Mouse (Mus musculus): ENCODE measurements at regions not wholly inside any gene's neighbourhood (a gene's known extent, or its start where the extent isn't known, plus 50 kb on each side); places are given as distances from the start of the nearest gene placed in this dataset.

DNA sequence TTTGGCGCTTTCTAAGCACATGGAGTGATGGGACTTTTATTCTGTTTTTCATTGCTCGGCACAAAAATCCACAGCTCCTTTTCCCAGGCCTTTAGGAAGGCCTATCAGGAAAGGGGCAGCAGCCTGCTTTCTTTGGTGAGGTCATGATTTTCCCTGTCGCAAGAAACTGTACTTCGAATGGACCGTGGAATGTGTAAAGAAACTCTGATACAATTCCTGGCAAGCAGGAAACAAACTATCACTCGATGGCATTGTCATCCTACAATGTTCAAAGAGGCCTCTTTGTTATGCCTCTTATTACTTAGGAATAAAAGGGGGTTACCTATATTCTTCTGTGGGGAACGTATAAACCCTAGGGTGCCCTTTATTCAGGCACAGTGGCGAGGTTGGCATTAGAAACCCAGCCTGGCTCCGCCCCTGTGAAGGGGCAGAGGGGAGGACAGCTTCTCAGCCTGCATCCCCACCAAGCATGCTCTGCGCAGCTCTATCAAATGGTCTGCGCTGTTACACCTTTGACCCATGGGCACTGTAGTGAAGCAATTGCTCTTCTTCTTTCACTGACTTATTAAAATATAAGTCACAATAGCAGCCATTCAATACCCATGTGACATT, 246.5 kb downstream of the Irs2 start:
- DNase-seq = no peak

DNA sequence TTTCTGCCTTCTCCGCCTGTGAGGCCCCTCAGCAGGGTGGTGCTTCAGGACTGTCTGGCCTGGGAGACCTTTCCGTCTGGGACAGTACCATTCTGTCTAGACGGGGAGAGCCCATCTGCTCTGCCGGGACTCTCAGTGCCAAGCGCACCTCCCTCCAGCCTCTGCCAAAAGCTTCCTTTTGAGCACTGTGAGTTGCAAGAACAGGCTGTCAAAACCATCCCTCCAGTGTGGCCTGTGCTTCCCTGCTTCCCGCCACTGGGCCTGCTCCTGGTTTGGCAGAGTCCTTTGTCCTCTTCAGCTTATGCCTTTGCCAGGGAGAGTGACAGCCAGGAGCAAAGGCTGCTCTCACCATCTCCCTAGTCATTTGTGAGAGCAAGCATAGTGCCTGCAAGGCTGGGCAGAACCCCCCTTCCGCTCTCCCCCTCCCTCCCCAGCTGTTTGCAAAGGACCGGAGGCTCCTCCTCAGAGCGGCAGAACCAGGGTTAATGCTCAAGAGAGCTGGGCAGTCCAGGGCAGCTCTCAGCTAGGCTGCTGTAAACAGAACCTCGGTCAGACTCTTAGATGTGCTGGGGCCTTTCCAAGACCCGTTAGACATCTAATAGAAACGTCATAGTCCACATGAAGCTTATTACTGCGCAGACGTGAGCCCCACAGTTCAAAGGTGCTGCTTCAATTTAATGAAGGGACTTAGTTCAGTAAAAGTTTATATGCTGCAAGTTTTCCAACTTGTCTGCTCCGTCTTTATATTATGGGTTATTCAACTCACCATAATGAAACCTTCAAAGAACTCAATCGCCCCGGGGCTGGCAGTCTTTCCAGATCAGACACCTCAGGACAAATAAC, 247.2 kb downstream of the Irs2 start:
- peak; percentile 12 to 37 for DNase-seq

DNA sequence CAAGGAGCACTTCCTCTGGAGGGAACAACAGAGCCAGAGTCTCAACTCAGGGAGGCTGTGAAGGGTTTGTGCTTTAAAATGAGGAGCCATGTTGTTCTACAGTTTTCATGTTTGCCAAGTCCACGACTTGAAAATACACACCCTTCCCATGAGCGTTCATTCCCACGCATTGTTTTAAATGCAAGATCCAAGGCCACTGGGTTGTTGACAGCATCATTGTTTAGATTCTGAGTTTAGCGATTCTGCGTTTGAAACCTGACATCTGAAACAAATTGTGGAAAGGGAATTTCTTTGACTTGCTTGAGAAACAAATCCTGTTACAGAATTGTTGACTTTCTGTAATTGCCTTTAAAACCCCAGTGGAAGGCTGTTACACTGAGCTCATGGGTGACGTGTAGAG, 248.0 kb downstream of the Irs2 start:
- DNase-seq = no peak

DNA sequence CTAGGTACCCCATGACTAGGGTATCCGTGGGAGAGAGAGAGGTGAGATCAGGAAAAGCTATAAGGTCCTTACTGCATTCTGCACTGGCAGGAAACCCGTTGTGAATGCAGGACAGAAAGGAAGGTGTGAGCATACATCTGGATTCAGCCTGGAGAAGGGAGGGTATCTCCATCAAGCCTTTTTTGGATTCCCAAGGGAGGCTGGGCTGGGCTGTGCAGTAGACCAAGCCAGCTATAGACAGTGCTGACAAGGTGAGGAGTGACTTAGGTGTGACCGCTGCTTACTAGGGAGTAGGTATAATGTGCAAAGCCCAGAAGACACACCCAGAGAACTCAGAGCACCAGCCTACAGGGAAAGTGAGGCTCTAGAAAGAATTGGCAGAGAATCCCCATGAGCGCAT, 250.1 kb downstream of the Irs2 start:
- DNase-seq = no peak

DNA sequence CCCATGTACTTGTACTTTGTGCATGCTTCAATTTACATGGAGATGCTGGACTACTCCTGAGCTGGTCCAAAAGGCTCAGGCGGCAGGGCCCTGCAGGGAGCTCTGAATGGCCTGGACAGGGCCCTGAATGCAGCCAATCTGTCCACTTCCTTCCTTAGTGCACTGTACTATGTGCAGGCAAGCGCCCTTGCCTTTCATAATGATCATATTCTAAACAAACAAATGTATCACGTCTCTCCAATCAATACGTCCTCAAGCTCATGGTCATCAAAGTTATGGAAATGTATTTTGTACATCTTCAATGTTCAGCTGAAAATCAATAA, 253.3 kb downstream of the Irs2 start:
- no peak for DNase-seq

DNA sequence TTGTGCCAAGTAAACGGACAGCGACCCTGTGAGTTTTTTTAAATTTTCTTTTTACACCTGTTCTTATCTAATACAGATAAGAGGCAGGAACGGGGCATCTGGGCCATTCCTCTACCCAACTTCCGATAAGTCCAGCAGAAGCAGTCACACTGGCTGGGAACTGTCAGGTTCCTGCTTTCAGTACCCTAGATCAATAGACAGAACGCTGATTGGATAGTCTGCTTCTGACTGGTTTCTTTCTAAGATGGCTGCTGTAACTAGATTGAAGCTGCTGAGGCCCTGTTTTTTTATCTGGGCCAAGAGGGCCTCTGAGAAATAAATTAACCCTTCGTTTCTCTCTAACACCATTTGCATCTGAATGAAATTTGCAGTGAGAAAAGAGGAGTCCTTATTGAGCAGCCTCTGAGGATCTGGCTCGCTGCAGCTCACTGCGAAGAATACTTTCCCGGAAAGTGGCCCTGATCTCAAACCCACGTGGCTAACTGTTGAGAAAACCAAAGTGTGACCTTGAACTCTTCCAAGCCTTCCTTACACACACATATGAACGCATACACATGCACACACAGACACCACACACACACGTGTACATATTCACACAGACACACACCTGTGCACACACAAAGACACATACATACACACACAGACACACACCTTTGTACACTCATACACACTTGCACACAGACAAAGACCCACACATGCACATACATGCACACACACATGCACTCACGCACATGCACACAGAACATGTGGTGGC, 253.8 kb downstream of the Irs2 start:
- DNase-seq = no peak

DNA sequence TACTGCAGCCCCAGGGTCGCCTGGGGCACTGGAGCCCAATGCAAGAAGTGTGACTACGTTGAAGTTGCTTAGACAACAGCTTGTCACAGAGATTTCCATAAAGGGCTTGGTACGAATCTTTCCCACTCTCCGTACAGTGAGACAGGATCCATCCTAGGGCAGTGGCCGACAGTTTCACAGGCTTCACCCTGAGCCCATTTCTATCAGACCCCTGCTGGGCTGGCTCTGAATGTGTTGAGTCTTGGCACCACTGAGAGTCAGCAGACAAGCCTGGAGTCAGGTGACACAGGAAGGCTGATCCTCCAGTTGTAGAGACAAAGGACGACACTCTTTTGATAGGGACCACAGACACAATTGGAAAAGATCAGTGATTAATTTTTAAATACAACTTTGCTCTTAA, 255.2 kb downstream of the Irs2 start:
- DNase-seq = no peak

DNA sequence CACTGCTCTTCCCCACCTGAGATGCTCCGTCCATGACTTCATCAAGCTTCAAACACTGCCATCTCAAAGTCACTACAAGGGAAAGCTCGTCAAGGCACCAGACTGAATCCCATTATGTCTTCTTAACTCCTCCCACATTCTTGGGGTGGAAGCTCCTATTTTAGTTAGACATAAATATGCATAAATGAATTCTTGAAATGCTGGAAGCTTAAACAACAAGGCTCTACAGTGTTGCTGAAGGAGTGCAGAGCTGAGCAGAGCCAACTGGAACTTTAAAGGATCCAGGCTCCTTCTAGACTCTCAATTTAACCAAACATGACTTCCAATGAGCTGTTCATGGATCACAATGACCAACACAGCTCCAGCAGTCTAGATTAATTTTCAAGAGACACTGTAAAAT, 261.1 kb downstream of the Irs2 start:
- no peak for DNase-seq

DNA sequence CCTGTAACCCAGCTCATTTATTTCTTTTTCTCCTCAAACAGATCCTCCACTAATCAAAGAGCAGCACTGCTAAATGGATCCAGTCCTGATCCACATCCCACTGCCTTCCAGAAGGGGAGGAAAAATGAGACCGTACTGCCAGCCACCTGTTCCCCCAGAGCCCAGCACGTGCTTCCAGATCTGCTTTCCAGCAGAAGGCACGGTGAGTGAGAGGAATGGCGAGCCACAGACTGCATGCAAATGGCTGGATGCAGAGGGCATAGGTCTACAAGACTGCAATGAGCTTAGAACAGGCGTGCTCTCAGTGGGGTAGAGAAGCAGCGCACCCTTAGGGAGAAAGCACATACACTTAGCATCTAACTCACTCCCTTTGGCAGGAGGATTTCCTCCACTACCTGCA, 265.0 kb downstream of the Irs2 start:
- DNase-seq = no peak

DNA sequence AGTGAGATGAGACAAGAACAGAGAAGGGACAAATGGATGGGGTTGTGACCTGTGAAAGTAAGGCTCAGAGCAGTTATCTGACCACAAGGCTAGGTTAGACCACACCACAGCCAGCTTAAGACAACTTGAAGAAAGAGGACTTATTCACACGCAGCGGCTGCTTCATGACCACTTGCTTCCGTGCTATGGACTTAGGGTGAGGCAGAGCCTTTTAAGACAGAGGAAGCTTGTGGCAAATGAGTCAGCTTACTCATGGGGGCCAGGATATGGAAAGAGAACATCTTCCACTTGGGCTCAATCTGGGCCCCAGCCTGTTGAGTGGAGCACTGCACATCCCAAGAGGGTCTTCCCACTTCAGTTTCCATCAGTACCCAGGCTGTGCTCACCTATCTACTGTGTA, 267.4 kb downstream of the Irs2 start:
- no peak for DNase-seq

DNA sequence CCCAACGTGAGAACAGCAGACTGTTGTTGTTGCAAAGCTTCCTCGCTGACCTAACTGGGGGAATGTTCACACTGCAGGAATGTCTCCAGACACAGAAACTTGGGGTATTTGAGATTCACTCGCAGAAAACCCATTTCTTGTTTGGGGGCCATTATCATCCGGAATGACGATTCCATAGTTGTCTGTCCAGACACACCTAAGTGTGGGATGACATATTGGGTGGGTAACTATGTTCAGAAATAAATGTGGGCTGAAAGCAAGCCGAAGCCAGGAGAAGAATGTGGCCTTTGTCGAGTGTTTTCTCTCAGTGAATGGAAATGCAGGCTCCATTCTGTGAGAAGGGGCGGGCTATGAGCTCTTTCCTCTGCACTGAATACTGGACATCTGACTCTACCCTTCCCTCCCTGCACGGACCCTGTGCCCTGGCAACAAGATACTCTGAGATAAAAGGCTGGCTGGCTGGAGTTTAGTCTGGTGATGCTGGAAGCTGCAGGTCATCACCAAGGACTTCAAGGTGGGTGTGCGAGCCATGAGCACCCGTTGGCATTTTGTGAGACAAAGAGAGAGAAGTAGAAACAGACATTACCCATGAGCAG, 269.7 kb downstream of the Irs2 start:
- DNase-seq = no peak

DNA sequence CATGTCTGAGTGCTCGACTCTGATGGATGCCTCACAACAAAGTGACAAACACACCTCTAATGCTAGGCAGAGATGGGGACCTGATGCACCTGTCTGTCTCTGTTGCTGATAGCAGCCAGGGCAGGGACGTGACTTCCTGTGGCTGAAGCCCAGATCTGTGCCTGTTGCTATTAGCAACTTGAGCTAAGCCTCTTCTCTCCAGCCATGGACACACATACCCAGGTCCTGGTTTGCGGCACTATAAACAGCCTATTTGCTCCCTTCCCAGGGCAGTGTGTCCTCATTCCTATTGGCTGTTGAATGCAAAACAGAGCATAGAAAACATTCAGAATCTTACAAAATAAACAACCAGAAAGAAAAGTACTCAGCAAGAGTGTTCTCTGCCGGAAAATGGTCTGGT, 273.5 kb downstream of the Irs2 start:
- no peak for DNase-seq

DNA sequence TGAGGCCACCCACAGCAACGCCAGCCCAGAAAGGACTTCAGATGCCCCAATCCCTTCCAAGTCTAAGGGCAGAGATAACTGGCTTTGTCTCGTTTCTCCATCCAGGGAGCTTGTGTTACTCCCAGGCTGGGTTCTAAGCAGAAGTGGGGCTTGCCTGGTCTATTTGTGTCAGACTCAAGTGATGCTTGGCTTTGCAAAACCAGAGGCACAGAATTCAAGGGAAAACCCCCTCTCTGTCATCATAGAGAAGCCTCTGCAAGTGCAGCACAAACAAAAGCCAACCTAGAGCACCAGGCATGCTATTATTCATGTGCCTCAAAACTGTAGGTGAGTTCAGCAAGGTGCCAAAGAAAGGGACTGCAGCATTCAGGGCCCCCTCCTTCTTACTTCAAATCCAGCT, 284.9 kb downstream of the Irs2 start:
- no peak for DNase-seq

DNA sequence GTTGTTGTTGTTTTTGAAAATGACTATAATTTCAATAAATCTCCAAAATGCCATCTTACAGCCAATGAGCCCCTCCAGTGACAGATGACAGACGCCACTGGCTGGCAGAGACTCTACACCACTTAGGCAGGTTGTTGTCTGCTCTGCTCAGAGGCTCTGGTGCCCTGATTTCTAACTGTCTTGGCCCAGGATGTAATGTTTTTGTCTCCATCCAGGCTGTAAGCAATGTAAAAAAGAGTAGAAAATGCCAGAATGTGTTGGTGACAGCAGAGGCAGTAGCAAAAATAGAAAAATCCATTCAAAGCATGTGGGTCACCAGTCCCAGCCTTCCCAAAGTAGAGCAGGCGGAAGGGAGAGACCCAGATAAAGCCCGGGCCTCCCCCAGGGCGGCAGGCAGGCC, 285.5 kb downstream of the Irs2 start:
- no peak for DNase-seq

DNA sequence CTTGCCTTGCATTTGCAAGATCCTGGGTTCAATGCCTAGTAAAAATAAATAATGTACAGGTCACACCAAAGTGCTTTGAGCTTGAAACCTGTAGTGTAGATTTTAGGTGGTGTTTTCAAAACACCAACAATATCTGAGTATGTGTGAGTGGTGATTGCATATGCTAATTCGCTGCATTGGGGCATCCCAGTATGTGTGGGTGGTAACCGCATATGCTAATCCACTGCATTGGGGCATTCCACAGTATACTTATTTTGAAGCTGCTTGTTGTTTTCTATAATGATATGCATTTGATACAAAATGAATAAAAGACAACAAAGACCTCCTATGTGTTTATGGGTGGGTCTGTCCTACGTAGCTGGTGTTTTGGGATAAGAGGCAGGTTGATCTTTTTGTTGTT, 285.9 kb downstream of the Irs2 start:
- no peak for DNase-seq

DNA sequence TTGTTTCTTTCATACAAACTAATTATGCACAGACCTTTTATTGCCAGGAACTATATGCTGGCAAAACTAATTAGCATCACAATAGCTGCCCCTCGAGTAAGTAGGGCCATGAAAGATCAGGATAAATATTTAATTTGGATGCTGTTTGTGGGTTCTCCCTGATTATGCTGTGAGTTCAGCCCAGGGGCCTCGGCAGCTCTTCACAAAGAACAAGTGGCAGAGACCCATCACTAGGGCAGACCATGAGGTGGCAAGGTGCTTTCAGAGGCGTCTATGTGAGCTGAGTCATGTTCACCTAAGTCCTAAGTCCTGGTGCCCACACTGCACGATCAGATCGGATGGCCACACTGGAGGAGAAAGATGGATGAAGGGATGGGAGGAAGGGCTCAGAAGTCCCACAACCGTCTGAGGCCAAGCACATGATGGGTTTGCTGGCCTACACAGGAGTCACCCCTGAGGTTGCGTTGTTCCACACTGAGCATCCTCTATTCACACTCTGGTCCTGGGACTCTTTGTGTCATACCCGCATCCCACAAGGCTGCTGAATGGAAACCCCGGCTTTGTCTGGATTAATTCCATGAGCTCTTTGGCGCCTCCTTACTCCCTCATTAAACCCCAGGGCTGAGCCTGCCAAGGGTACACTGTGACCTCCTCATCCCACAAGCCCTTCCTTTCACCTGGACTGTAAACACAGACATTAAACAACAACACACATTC, 287.0 kb downstream of the Irs2 start:
- no peak for DNase-seq

DNA sequence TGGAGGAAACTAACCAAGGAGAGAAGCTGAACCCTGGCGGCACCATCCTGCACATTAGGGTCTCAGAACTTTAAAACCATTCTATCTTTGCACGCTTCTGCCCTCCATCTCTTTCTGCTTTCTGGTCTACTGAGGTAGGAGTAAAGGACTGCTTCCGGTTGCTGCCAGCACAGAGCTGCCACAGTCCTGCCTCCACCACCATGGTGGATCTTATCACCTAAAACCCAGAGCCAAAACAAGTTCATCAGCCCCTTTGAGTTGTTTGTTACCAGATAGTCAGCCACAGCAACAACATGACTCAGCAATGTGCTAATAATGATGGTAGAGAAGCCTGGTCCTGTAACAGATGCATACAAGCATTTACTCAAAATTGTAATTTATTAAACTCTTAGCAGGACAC, 287.9 kb downstream of the Irs2 start:
- DNase-seq = no peak

DNA sequence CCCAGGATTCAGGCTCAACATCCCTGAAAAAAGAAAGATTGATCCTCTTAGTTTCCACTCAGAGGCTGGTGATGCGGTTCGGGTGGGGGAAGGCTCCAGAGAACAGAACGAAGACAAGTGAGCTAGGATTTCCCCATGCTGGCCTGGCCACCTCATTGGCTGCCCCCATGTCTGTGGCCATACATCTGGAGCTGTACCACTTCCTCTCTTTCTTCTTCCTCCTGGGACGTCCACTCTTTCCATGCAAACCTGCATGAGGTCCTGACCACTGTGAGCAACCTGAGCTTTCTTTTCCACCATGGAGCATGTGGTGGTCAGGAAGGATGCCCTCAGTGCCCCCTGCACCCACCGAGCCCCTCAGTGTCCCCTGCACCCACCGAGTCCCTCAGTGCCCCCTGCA, 288.8 kb downstream of the Irs2 start:
- DNase-seq = no peak

DNA sequence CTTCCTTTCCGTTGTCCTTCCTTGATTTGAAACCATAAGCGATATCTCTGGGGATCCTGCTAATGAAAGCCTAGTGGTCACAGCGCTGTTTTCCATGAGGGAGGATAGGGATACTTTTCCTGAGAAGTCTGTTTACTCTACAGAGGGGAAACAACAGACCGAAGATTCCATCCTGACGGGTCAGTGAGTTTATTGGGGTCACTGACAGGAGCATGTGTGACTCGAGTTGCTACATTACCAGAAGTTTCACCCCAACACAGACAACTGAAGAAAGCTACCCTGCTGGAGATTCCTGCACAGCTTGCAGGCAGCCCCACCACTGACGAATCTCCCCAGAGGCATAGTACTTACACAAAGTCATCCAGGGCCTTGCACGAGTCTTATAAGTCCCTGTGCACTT, 291.0 kb downstream of the Irs2 start:
- DNase-seq = no peak

DNA sequence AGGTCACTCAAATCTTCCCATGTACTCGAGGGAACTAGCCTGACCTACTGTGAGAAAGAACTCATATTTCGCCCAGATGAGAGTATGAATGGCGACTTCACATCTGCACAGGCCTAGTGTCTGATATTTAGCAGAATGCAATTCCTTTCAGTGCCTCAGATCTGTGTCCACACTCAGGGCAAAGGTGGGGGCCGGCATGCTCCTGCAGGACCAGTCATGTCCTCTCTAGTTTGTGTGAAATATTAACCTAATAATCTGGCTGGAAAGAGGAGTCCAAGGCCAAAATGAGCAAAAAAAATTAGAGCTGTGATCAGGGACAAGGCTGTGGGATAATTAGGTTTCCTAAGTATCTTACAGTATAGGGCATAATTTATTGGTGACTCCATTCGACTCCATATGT, 292.1 kb downstream of the Irs2 start:
- DNase-seq = no peak

DNA sequence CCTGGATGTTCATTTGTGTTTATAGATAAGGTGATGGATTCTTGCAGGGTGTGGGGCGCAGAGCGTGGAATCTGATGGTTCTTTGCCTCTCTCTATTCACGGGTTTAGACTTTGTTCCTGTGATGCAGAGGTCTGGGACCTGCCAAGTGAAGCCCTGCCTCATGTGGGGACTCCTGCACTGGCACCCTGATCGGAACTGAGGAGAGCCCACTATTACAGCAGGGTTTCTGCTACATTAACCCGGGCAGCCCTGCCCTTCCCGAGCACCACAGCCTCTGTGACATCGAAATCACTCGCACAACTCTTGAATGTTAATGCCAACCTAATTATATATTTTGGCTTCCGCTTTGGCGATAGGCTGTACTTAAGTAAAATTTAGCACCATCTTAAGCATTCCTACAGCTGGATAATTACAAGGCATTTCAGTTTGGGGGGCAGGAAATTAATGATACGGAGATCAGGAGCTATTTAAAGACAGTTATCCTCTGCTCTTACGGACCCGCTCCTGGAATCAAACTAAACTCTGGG, 294.7 kb downstream of the Irs2 start:
- no peak for DNase-seq

DNA sequence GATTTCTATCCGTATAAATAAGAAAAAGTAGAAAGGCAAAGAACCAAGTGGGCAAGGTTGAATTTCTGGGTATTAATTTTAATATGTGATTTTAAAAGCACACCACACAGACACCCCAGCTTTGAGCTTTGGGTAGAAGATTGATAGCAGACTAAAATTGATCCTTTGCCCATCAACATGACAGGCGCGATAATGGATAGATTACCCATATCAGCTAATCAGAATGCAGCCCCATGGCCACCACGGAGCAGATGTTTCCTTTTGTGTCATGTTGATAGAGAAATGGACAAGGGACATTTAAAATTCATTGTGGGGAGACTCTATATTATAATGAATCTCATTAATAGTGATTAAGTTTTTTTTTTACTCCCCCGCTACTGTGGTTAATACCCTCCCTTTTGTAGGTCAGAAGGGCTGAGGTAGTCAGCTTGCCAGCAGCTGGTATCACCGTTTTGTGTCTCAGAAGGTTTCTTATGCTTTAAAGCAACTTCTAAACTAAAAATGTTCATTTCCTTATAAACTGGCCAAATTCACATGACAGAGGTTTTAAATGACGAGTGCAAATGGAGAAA, 296.1 kb downstream of the Irs2 start:
- no peak for DNase-seq

DNA sequence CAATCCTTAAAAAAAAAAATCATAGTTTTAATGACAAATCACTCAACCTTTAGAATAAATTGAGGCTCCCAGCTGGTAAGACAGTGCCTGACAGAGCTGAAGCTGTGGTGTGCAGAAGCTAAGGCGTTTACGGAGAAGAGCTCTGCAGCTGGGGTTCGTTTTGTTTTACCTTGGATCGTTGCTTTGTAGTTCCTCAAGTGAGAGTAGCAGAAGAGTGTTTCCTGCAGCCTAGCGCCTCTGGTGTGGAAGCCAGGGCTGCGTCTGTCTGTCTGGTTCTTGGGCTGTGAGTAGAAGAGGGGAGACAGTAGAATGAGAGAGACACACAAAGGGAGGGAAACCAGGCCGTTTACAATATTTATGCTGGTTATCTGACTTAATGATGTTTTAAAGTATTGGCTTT, 296.8 kb downstream of the Irs2 start:
- no peak for DNase-seq

Measured in lung, adult 18-20 months (tissue).